Mouse (Mus musculus) kidney, adult 11 months (tissue): Measurements from ENCODE around the gene Gm27021.
"Not testable (repeated sequence)": the region's sequence is repeated elsewhere in the genome, so short reads cannot be mapped to it uniquely, and the experiment has no call there.

Source experiments
- DNase-seq: peaks from one replicate; pipeline ENCODE4 v3.0.0; 2022

Gm27021 gene

GRCm38 (mm10) chr8:120685097-120685496 lies 17.2 kb upstream of the Gm27021 start:
- no peak for DNase-seq

DNA sequence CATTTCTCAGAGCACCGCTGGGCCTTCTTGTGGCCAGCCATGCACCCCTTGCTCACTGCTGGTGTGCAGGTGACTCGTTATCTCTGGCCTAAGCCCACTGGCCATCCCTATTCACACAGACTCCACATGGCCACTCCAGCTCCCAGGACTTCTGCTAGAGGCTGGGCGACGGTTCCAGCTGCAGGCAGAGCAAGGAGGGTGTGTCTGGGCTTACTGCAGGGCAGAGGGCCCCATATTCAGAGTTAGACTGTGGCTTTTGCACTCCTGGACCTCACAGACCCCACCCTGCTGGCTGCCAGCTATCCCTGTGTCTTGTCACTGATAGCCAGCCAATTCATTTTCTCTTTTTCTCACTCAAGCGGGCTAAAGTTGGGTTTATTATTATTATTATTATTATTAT lies 16.2 kb upstream of the Gm27021 start:
- no peak for DNase-seq

DNA sequence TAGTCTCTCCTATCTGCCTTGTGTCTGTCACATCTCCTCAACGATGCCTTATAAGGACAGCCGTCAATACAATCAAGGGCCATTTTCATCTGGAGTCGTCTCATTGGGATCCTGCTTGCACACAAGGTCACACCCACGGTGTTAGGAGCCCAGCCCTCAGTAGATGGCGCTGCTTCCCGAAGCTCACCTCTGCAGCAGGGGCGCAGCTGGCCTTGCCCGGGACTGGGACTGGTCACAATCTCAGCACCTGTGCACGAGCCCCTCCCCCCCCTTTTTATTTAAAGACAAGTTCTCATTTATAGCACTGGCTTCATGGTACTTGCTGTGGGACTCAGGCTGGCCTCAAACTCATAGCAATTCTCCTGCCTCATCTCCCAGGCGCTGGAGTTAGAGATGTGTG lies 15.7 kb upstream of the Gm27021 start:
- DNase-seq: peak; percentile 68

GRCm38 (mm10) chr8:120681113-120681512 lies 13.2 kb upstream of the Gm27021 start:
- no peak for DNase-seq

DNA sequence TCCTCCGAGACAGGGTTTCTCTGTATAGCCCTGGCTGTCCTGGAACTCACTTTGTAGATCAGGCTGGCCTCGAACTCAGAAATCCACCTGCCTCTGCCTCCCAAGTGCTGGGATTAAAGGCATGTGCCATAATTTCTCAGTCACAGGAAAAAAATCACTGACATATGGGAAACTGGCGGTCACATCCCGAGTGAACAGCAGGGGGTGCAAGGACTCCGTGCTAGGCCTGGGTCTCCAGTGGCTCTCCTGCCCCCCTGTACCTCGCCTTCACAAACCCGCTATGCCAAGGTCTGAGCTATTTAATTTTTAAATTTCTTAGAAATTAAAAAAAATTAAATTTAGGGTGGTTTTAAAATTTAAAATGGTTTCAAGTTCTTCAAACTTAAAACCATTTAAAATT lies 12.5 kb upstream of the Gm27021 start:
- DNase-seq: not testable (repeated sequence)

- no peak for DNase-seq
These were observed 11.9 kb upstream of the Gm27021 start for GRCm38 (mm10) chr8:120679629-120680387.

GRCm38 (mm10) chr8:120678447-120678846 lies 10.6 kb upstream of the Gm27021 start:
- peak; percentile 66 for DNase-seq

- DNase-seq: no peak
These were observed 7.8 kb upstream of the Gm27021 start for GRCm38 (mm10) chr8:120675718-120676117.

GRCm38 (mm10) chr8:120673298-120673697 lies 5.4 kb upstream of the Gm27021 start:
- DNase-seq: no peak

DNA sequence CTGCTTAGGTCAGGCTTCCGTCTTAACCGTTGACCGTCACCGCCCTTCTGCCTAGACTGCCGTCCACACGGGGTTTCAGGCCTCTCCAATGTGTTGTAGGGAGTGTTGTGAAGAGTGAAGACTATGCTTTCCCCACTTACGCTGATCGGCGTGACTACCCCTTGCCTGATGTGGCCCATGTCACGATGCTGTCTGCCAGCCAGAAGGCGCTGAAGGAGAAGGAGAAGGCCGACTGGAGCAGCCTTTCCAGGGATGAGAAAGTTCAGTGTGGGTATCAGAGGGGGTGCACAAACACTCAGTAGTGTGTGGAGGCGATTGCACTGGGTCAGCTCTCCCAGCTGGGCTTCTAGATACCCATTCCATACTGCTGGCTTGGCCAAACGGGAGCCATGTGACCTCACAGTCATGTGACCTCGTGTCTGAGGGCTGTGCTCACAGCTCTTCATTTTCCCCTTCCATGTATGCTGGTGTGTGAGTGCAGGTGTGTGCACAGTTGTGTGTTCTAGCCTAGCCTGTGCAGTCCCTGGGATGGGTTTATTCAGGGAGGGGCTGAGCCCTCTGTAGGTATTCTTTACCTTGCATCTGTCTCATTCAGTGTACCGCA lies 4.8 kb upstream of the Gm27021 start:
- DNase-seq: no peak

GRCm38 (mm10) chr8:120671775-120672174 lies 3.9 kb upstream of the Gm27021 start:
- no peak for DNase-seq

GRCm38 (mm10) chr8:120668374-120668905 lies 561 bp upstream of the Gm27021 start, which contains the start of gene Emc8:
TSS of gene Emc8 (minus strand) at chr8:120668573.
- no peak for DNase-seq

GRCm38 (mm10) chr8:120666807-120667470 lies 940 bp downstream of the Gm27021 start:
- no peak for DNase-seq

DNA sequence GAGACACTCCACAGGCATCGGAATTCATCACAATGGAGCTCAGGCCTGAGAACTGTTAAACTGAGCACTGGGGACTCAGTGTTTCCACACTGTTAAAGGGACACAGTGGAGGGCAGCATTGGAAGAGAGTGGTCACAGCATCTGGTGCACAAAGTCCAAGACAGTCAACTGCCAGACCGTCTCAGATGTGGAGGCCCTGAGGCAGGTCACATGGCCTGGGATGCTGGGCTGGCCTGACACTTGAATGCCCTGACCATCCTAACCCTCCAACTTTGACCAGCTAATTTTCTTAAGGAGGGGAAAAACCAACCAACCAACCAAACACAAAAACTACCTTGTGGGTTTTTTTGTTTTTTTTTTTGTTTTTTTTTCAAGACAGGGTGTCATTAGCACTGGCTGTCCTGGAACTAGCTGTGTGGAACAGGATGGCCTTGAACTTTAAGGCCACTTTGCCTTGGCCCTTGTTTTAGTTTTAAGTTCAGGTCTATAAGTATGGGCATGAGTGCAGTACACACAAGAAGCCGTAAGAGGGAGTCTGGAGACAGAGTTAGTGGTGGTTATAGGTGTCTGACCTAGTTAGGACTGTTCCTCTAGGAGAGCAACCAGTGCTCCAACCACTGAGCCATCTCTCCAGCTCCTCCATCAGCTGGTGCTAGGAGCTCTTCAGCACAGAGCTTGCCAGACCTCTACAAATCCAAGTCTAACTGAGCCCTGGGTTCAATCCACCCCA lies 2.0 kb downstream of the Gm27021 start:
- no peak for DNase-seq

- no peak for DNase-seq
These were observed 3.3 kb downstream of the Gm27021 start for GRCm38 (mm10) chr8:120664566-120664965.

DNA sequence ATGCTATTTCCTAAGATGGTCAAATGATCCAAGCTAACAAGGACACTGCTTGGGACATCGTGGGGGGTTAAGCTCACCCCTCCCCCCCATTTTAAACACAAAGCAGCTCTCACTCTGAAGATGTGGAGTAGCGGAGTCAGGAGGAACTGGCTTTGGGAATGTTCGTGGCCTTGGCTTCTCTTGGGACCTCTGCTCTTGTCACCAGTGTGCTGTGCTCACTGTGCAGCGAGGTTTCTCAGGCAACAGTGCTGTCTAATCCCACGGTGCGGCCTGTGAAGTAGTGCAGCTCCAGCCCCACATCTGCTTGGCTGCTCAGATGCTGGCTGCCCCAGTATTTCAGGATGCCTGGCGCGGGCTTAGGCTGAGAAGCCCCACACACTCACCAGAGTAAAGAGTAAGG lies 10.5 kb downstream of the Gm27021 start:
- no peak for DNase-seq

GRCm38 (mm10) chr8:120656322-120657052 lies 11.4 kb downstream of the Gm27021 start:
- no peak for DNase-seq

GRCm38 (mm10) chr8:120647532-120647931 lies 20.3 kb downstream of the Gm27021 start, which contains the start of gene 1190005I06Rik:
TSS of gene 1190005I06Rik (minus strand) at chr8:120647632.
- DNase-seq: no peak

DNA sequence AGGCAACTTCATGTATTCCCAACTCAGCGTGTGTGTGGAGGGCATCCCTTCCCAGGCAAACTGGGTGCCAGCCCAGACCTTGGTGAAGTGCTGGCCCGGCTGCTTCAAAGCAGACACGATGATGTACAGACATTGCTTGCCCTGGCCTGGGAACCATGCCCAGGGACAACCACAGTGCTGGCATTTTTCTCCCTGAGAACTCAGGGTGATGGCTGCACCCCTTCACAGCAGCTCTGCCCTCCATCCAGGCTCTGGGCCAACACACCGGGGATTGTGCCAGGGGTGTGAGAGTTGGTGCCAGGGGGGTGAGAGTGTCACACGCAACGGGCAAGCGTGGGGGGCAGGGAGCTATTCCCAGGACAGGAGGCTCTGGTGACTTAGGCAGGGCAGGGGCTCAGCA lies 23.2 kb downstream of the Gm27021 start:
- DNase-seq: peak; percentile 33

GRCm38 (mm10) chr8:120642031-120642662 lies 25.7 kb downstream of the Gm27021 start:
- DNase-seq: no peak

- no peak for DNase-seq
These were observed 26.6 kb downstream of the Gm27021 start for GRCm38 (mm10) chr8:120641245-120641644.
